In genomic region chr14:38616969-38617368, GRCm38 (mm10) we compare ENCODE assay signal across 16 mouse cellular contexts.
"Had no signal": no experiment of that assay in that cellular context is flagged by ENCODE, and none has a peak within 500 bp of the region (broad histone marks: within the 10 kb centered on the region; RNA-seq: fewer than 3 reads in every experiment).

No protein-coding gene starts in this region.

- H3K36me3 ChIP-seq: lung, embryonic 15.5 days; midbrain, embryonic 13.5 days; midbrain, embryonic 15.5 days; neural tube, embryonic 12.5 days; stomach, embryonic 15.5 days had no signal

- DNase-seq: lung, adult 2 months; lung, postnatal 14 days; lung, postnatal 36 days; right cerebral cortex, postnatal 14 days; thymus, postnatal 14 days; thymus, postnatal 36 days had no signal

- ATAC-seq: lung, postnatal 0 days; midbrain, embryonic 13.5 days; midbrain, embryonic 15.5 days had no signal

- H3K9ac ChIP-seq: lung, embryonic 15.5 days; midbrain, embryonic 13.5 days; midbrain, embryonic 15.5 days; neural tube, embryonic 12.5 days; stomach, embryonic 15.5 days had no signal

- H3K4me3 ChIP-seq: lung, embryonic 15.5 days; megakaryocyte, embryonic 14.5 days; midbrain, embryonic 13.5 days; midbrain, embryonic 15.5 days; neural tube, embryonic 12.5 days; stomach, embryonic 15.5 days had no signal

- H3K9me3 ChIP-seq: lung, embryonic 15.5 days; megakaryocyte, embryonic 14.5 days; midbrain, embryonic 13.5 days; midbrain, embryonic 15.5 days; neural tube, embryonic 12.5 days; stomach, embryonic 15.5 days had no signal

- H3K4me1 ChIP-seq: lung, embryonic 15.5 days; midbrain, embryonic 13.5 days; midbrain, embryonic 15.5 days; neural tube, embryonic 12.5 days; stomach, embryonic 15.5 days had no signal

- H3K4me2 ChIP-seq: lung, embryonic 15.5 days; midbrain, embryonic 11.5 days; midbrain, embryonic 13.5 days; midbrain, embryonic 15.5 days; neural tube, embryonic 12.5 days; stomach, embryonic 15.5 days had no signal

- H3K27me3 ChIP-seq: lung, embryonic 15.5 days; megakaryocyte, embryonic 14.5 days; midbrain, embryonic 13.5 days; midbrain, embryonic 15.5 days; neural tube, embryonic 12.5 days; stomach, embryonic 15.5 days had no signal

- H3K27ac ChIP-seq: lung, embryonic 15.5 days; macrophage; midbrain, embryonic 13.5 days; midbrain, embryonic 15.5 days; neural tube, embryonic 12.5 days; stomach, embryonic 15.5 days; stomach, postnatal 0 days had no signal
